Mouse (Mus musculus) liver, postnatal 0 days (tissue): ENCODE data around the gene Rd3l. TPM values are rescaled to one million over a fixed set of nuclear protein-coding genes. Genes with fewer than 3 reads are reported as not detected.

ENCODE experiments used
- ATAC-seq: fragments of 200-750 bp; cut with Nextera tagmentation; 2 replicates; pipeline ENCODE4 v1.8.0; 2017; ENCODE audit warnings: mild to moderate bottlenecking, moderate library complexity
- DNase-seq: peaks from one replicate; pipeline ENCODE4 v3.0.0-alpha.2; 2016
- H3K27ac ChIP-seq: fragments of 300-500 bp; sonication (generic); 2 replicates; pipeline ENCODE4 v1.5.1; 2014; ENCODE audit warnings: antibody characterized with exemption, moderate library complexity, mild to moderate bottlenecking, low read depth
- H3K27me3 ChIP-seq: fragments of 300-500 bp; sonication (generic); 2 replicates; pipeline ENCODE4 v1.6.1; 2014; ENCODE audit warnings: low read length, control low read depth, mixed read lengths; ENCODE audit not compliant: insufficient read depth
- H3K36me3 ChIP-seq: fragments of 300-500 bp; sonication (generic); replicated peaks from 2 replicates; pipeline ENCODE4 v1.6.1; 2014; ENCODE audit warnings: mild to moderate bottlenecking, control low read depth, low read length, moderate library complexity, mixed read lengths; ENCODE audit not compliant: insufficient read depth
- H3K4me1 ChIP-seq: fragments of 300-500 bp; sonication (generic); 2 replicates; pipeline ENCODE4 v1.6.1; 2014; ENCODE audit warnings: antibody characterized with exemption, mild to moderate bottlenecking, control low read depth; ENCODE audit not compliant: insufficient read depth
- H3K4me2 ChIP-seq: fragments of 300-500 bp; sonication (generic); 2 replicates; pipeline ENCODE4 v1.6.1; 2014; ENCODE audit warnings: low read depth, mild to moderate bottlenecking, low read length, moderate library complexity, mixed read lengths
- H3K4me3 ChIP-seq: fragments of 300-500 bp; sonication (generic); 2 replicates; pipeline ENCODE4 v1.5.1; 2014; ENCODE audit warnings: low read depth, low read length
- H3K9ac ChIP-seq: fragments of 300-500 bp; sonication (generic); replicated peaks from 2 replicates; pipeline ENCODE4 v1.6.1; 2014; ENCODE audit warnings: mild to moderate bottlenecking, moderate library complexity
- H3K9me3 ChIP-seq: fragments of 300-500 bp; sonication (generic); 2 replicates; pipeline ENCODE4 v1.6.1; 2016; ENCODE audit warnings: mild to moderate bottlenecking, control low read depth, low read length, mixed read lengths
- CTCF ChIP-seq: sonication (generic); IDR thresholded peaks from 2 replicates; pipeline ENCODE4 v1.5.1; 2016; ENCODE audit warnings: antibody characterized with exemption, low read depth
- EP300 ChIP-seq: IDR thresholded peaks from 2 replicates; pipeline ENCODE4 v1.6.1; 2016; ENCODE audit warnings: antibody characterized with exemption, low read depth, mild to moderate bottlenecking
- WGBS: fragments of 180-500 bp; shearing (Covaris S2); extraction: QIAGEN DNeasy Blood & Tissue Kit; methylation state at CpG from one replicate; pipeline ENCODE4 v1.1.7; 2014; ENCODE audit not compliant: insufficient replicate concordance; 5-methylcytosine and 5-hydroxymethylcytosine counted together
- polyA plus RNA-seq: library from polyadenylated mRNA; unstranded; fragments of >200 nt; fragmentation: Nextera tagmentation; extraction: Ambion mirVana; gene quantifications from 2 replicates; pipeline ENCODE4 v1.2.1, GENCODE M21; 2015

Gene Rd3l
- not detected in 2 replicates for polyA plus RNA-seq

GRCm38 (mm10) chr12:111980887-111981367, at the start of gene Rd3l:
Rd3l (minus strand) TSS chr12:111981317.
- ATAC-seq, result no peak
- Histone ChIP-seq H3K4me1 (0 out of 2 replicates have a peak, but pooled peaks cover 3% of the 10 kb centered on the region), H3K4me2 (no peak within 1 kb of the TSS), H3K9ac (no peak within 1 kb of the TSS), H3K27ac (no peak within 1 kb of the TSS), H3K27me3 (no peaks in the 10 kb centered on the region), H3K9me3 (no peaks in the 10 kb centered on the region), H3K36me3 (no peaks in the 10 kb centered on the region), H3K4me3 (no peak within 1 kb of the TSS)
- WGBS, result 65% methylated on average over 6 of the region's 6 CpGs
- no peak for DNase-seq
- TF ChIP-seq CTCF (no peak), EP300 (no peak)

DNA sequence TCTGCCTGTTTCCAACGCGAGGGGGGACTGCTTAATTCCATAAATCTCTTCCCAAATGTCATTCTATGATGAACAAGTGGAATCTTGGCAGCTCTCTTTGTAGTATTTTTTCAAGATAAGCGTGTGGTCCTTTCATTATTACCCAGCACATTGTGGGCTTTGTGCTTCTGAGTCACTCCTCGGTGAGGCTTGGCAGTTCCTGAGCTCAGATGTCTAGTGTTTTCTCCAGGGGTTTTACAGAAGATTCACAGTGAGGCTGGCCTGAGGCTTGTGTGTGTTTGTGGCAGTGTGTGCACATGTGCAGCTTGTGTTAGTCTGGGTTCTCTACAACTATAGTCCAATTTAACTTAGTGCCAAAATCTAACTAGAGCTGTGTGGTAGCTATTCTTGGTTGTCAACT, 46.3 kb upstream of the Rd3l start:
- DNase-seq (no peak), ATAC-seq (no peak)
- H3K4me1 ChIP-seq, result no peaks in the 10 kb centered on the region
- H3K27ac ChIP-seq, result no peak overlapping the region
- H3K27me3 ChIP-seq, result no peaks in the 10 kb centered on the region
- no peak overlapping the region for H3K9ac ChIP-seq
- H3K36me3 ChIP-seq, result no peaks in the 10 kb centered on the region
- H3K4me2 ChIP-seq, result no peak overlapping the region
- WGBS, result 86% methylated on average over 4 of the region's 4 CpGs
- H3K4me3 ChIP-seq, result no peak overlapping the region
- TF ChIP-seq EP300 (no peak), CTCF (no peak)
- H3K9me3 ChIP-seq, result peaks cover 3% of the 10 kb centered on the region; the same call in 1 of the 2 replicates

- ATAC-seq, result no peak
- no peaks in the 10 kb centered on the region for H3K4me1 ChIP-seq
- H3K9me3 ChIP-seq, result peaks cover 7% of the 10 kb centered on the region
- H3K4me2 ChIP-seq, result no peak overlapping the region
- WGBS, result 71% methylated on average over 14 of the region's 14 CpGs
- H3K4me3 ChIP-seq, result no peak overlapping the region
- H3K36me3 ChIP-seq, result no peaks in the 10 kb centered on the region
- no peak overlapping the region for H3K27ac ChIP-seq
- no peaks in the 10 kb centered on the region for H3K27me3 ChIP-seq
- TF ChIP-seq CTCF (no peak), EP300 (no peak)
- DNase-seq, result no peak
- H3K9ac ChIP-seq, result no peak overlapping the region
Measured at GRCm38 (mm10) chr12:112025907-112026645, 45.0 kb upstream of the Rd3l start.

DNA sequence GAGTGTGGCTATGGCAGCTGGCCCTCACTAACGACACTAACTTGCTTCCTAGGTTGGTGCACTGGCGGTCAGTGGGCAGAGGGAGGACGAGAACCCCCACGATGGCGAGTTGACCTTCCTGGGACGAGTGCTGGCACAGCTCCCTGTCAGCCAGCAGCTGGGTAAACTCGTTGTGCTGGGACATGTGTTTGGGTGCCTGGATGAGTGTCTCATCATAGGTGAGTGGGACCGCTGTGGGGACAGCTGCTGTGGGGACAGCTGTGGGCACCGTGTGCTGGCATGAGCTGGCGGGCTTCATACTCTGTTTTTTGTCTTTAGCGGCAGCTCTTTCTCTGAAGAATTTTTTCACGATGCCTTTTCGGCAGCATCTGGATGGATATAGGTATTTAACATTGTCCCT, 44.3 kb upstream of the Rd3l start:
- WGBS, result 86% methylated on average over 13 of the region's 13 CpGs
- no peak for ATAC-seq

GRCm38 (mm10) chr12:112024581-112025310, 43.6 kb upstream of the Rd3l start:
- no peak overlapping the region for H3K4me2 ChIP-seq
- H3K9ac ChIP-seq, result no peak overlapping the region
- H3K36me3 ChIP-seq, result no peaks in the 10 kb centered on the region
- no peak overlapping the region for H3K4me3 ChIP-seq
- no peaks in the 10 kb centered on the region for H3K4me1 ChIP-seq
- ATAC-seq (no peak), DNase-seq (no peak)
- no peak overlapping the region for H3K27ac ChIP-seq
- TF ChIP-seq CTCF, result no peak
- TF ChIP-seq EP300, result no peak
- 82% methylated on average over 17 of the region's 17 CpGs for WGBS
- H3K9me3 ChIP-seq, result peaks cover 7% of the 10 kb centered on the region
- H3K27me3 ChIP-seq, result no peaks in the 10 kb centered on the region

More for the DNA sequence above, 44.3 kb upstream of the Rd3l start:
- TF ChIP-seq CTCF (no peak), EP300 (no peak)
- peaks cover 7% of the 10 kb centered on the region for H3K9me3 ChIP-seq
- no peak overlapping the region for H3K27ac ChIP-seq
- H3K4me3 ChIP-seq, result no peak overlapping the region
- H3K4me2 ChIP-seq, result no peak overlapping the region
- no peak overlapping the region for H3K9ac ChIP-seq
- H3K36me3 ChIP-seq, result no peaks in the 10 kb centered on the region
- no peaks in the 10 kb centered on the region for H3K4me1 ChIP-seq
- no peak for DNase-seq
- no peaks in the 10 kb centered on the region for H3K27me3 ChIP-seq

- DNase-seq (no peak), ATAC-seq (no peak)
- Histone ChIP-seq H3K4me2 (no peak overlapping the region), H3K4me3 (no peak overlapping the region), H3K27me3 (no peaks in the 10 kb centered on the region), H3K36me3 (no peaks in the 10 kb centered on the region), H3K9ac (no peak overlapping the region), H3K9me3 (peaks cover 7% of the 10 kb centered on the region), H3K27ac (no peak overlapping the region), H3K4me1 (no peaks in the 10 kb centered on the region)
- TF ChIP-seq EP300, result no peak
- 71% methylated on average over 2 of the region's 2 CpGs for whole genome bisulfite sequencing
Measured at GRCm38 (mm10) chr12:112023306-112023705, 42.2 kb upstream of the Rd3l start.
